Mouse (Mus musculus) heart, postnatal 4 days (tissue): ENCODE data around the gene Ugt1a8. TPM values are rescaled to one million over a fixed set of nuclear protein-coding genes. Genes with fewer than 3 reads are reported as not detected.
A peak's percentile ranks its signal among the peaks of the same experiment; 100 is the strongest.

ENCODE experiments used
- DNase-seq: peaks from one replicate; pipeline ENCODE4 v3.0.0; 2021
- total RNA-seq, 2 experiments: library from RNA; stranded (reverse); gene quantifications; 2 replicates each; pipeline ENCODE4 v1.2.3; 2021

The Ugt1a8 gene
- total RNA-seq, 2 experiments from 2014 or later = not detected

GRCm38 (mm10) chr1:88240072-88240471, 152.5 kb downstream of the Ugt1a8 start:
- DNase-seq = no peak

GRCm38 (mm10) chr1:88240579-88240978, 153.0 kb downstream of the Ugt1a8 start:
- DNase-seq = no peak

- DNase-seq = no peak
These were observed 156.2 kb downstream of the Ugt1a8 start for GRCm38 (mm10) chr1:88243861-88244260.

- DNase-seq = no peak
These were observed 158.3 kb downstream of the Ugt1a8 start for GRCm38 (mm10) chr1:88245881-88246280.

- no peak for DNase-seq
These were observed 158.8 kb downstream of the Ugt1a8 start for GRCm38 (mm10) chr1:88246386-88246785.

- DNase-seq = no peak
These were observed 160.0 kb downstream of the Ugt1a8 start for GRCm38 (mm10) chr1:88247660-88248059.

- DNase-seq = no peak
These were observed 161.0 kb downstream of the Ugt1a8 start for GRCm38 (mm10) chr1:88248658-88249057.

- no peak for DNase-seq
These were observed 162.0 kb downstream of the Ugt1a8 start for GRCm38 (mm10) chr1:88249596-88249995.

- DNase-seq = no peak
These were observed 162.4 kb downstream of the Ugt1a8 start for GRCm38 (mm10) chr1:88250023-88250422.

- DNase-seq = no peak
These were observed 165.5 kb downstream of the Ugt1a8 start for GRCm38 (mm10) chr1:88253106-88253505.

GRCm38 (mm10) chr1:88253540-88253939, 165.9 kb downstream of the Ugt1a8 start:
- DNase-seq = no peak

GRCm38 (mm10) chr1:88254793-88255465, 167.3 kb downstream of the Ugt1a8 start:
- no peak for DNase-seq

- no peak for DNase-seq
These were observed 167.8 kb downstream of the Ugt1a8 start for GRCm38 (mm10) chr1:88255466-88255857.

- DNase-seq = no peak
These were observed 168.6 kb downstream of the Ugt1a8 start for GRCm38 (mm10) chr1:88255989-88256754.

GRCm38 (mm10) chr1:88256886-88257663, 169.5 kb downstream of the Ugt1a8 start:
- no peak for DNase-seq

- no peak for DNase-seq
These were observed 170.1 kb downstream of the Ugt1a8 start for GRCm38 (mm10) chr1:88257681-88258080.

- DNase-seq = no peak
These were observed 170.7 kb downstream of the Ugt1a8 start for GRCm38 (mm10) chr1:88258361-88258760.

- peak; percentile 64 for DNase-seq
These were observed 171.4 kb downstream of the Ugt1a8 start for GRCm38 (mm10) chr1:88258881-88259642.

- DNase-seq = no peak
These were observed 172.0 kb downstream of the Ugt1a8 start for GRCm38 (mm10) chr1:88259643-88260024.

- peak; percentile 68 for DNase-seq
These were observed 172.5 kb downstream of the Ugt1a8 start for GRCm38 (mm10) chr1:88260114-88260513.

- no peak for DNase-seq
These were observed 173.2 kb downstream of the Ugt1a8 start for GRCm38 (mm10) chr1:88260604-88261377.

GRCm38 (mm10) chr1:88261706-88262105, 174.1 kb downstream of the Ugt1a8 start:
- DNase-seq = no peak
